Mouse (Mus musculus) stomach, embryonic 16.5 days (tissue): ENCODE measurements around the gene Mta2. TPM values are rescaled to one million over a fixed set of nuclear protein-coding genes. Genes with fewer than 3 reads are reported as not detected.

Source experiments
- ATAC-seq: fragments of 200-750 bp; cut with Nextera tagmentation; 2 replicates; pipeline ENCODE4 v1.8.0; 2017; ENCODE audit warnings: moderate number of reproducible peaks, moderate TSS enrichment; ENCODE audit not compliant: insufficient read depth, low FRiP score
- H3K27ac ChIP-seq: fragments of 300-500 bp; sonication (generic); 2 replicates; pipeline ENCODE4 v1.5.1; 2014; ENCODE audit warnings: low read length
- H3K27me3 ChIP-seq: fragments of 300-500 bp; sonication (generic); 2 replicates; pipeline ENCODE4 v1.6.1; 2014; ENCODE audit warnings: low read length, control low read depth, mixed read lengths; ENCODE audit not compliant: control insufficient read depth, insufficient read depth
- H3K36me3 ChIP-seq: fragments of 300-500 bp; sonication (generic); 2 replicates; pipeline ENCODE4 v1.6.1; 2014; ENCODE audit warnings: low read length; ENCODE audit not compliant: control insufficient read depth, insufficient read depth
- H3K4me1 ChIP-seq: fragments of 300-500 bp; sonication (generic); 2 replicates; pipeline ENCODE4 v1.6.1; 2014; ENCODE audit warnings: low read length, control low read depth, mixed read lengths; ENCODE audit not compliant: control insufficient read depth, insufficient read depth
- H3K4me2 ChIP-seq: fragments of 300-500 bp; sonication (generic); 2 replicates; pipeline ENCODE4 v1.6.1; 2014; ENCODE audit warnings: low read depth, low read length, mixed read lengths
- H3K4me3 ChIP-seq: fragments of 300-500 bp; sonication (generic); replicated peaks from 2 replicates; pipeline ENCODE4 v1.5.1; 2014; ENCODE audit warnings: mild to moderate bottlenecking, low read length
- H3K9ac ChIP-seq: fragments of 300-500 bp; sonication (generic); 2 replicates; pipeline ENCODE4 v1.6.1; 2014; ENCODE audit warnings: low read length
- H3K9me3 ChIP-seq: fragments of 300-500 bp; sonication (generic); replicated peaks from 2 replicates; pipeline ENCODE4 v1.6.1; 2016; ENCODE audit warnings: low read length, control low read depth; ENCODE audit not compliant: control insufficient read depth
- WGBS: fragments of 180-500 bp; shearing (Covaris S2); extraction: QIAGEN DNeasy Blood & Tissue Kit; methylation state at CpG from one replicate; pipeline ENCODE4 v1.1.7; 2014; 5-methylcytosine and 5-hydroxymethylcytosine counted together
- polyA plus RNA-seq: library from polyadenylated mRNA; unstranded; fragments of >200 nt; fragmentation: Nextera tagmentation; extraction: Ambion mirVana; gene quantifications from 2 replicates; pipeline ENCODE4 v1.2.1, GENCODE M21; 2015

Gene Mta2
- polyA plus RNA-seq, 1 experiment from 2014 or later: 149 TPM

DNA sequence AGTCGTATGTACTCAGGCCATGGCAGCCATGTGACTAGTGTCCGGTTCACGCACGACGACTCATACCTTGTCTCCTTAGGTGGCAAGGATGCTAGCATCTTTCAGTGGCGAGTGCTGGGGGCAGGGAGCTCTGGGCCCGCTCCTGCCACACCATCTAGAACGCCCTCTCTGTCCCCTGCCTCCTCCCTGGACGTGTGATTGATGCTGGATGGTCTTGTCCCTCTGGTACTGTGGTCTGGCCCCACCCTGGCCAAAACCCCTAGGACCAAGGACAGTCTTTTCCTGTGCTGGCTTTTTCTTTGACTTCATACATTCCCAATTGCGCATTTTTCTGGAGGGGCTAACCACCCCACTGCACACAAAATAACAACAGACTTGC, 550 bp upstream of the Mta2 start:
- H3K4me2 ChIP-seq: peak overlapping the region; percentile 70
- H3K36me3 ChIP-seq: peaks cover 6% of the 10 kb centered on the region
- no peaks in the 10 kb centered on the region for H3K9me3 ChIP-seq
- peaks cover 24% of the 10 kb centered on the region for H3K4me1 ChIP-seq
- 37% methylated on average over 10 of the region's 10 CpGs for WGBS
- peak overlapping the region; percentile 76 for H3K27ac ChIP-seq
- H3K27me3 ChIP-seq: no peaks in the 10 kb centered on the region
- ATAC-seq: 0 out of 2 replicates have a peak, but pooled peaks have one; percentile 1
- peak overlapping the region; percentile 62 for H3K9ac ChIP-seq
- peak overlapping the region; percentile 99 for H3K4me3 ChIP-seq

GRCm38 (mm10) chr19:8942276-8942964, 745 bp downstream of the Mta2 start:
- Histone ChIP-seq H3K27ac (peak overlapping the region; percentile 99), H3K4me2 (peak overlapping the region; percentile 68), H3K9ac (peak overlapping the region; percentile 100), H3K9me3 (no peaks in the 10 kb centered on the region), H3K4me3 (peak overlapping the region; percentile 99), H3K27me3 (no peaks in the 10 kb centered on the region), H3K36me3 (peaks cover 17% of the 10 kb centered on the region), H3K4me1 (peaks cover 24% of the 10 kb centered on the region)
- ATAC-seq: peak; percentile 51; the same call in 1 of the 2 replicates
- under 1% methylated on average over 46 of the region's 46 CpGs for WGBS

GRCm38 (mm10) chr19:8943047-8943446, 1.4 kb downstream of the Mta2 start:
- no peaks in the 10 kb centered on the region for H3K9me3 ChIP-seq
- H3K4me2 ChIP-seq: peak overlapping the region; percentile 68
- no peak for ATAC-seq
- H3K9ac ChIP-seq: peak overlapping the region; percentile 100
- H3K36me3 ChIP-seq: peaks cover 23% of the 10 kb centered on the region
- peaks cover 24% of the 10 kb centered on the region for H3K4me1 ChIP-seq
- H3K4me3 ChIP-seq: peak overlapping the region; percentile 99
- no peaks in the 10 kb centered on the region for H3K27me3 ChIP-seq
- H3K27ac ChIP-seq: peak overlapping the region; percentile 99; the same call in 1 of the 2 replicates
- 52% methylated on average over 2 of the region's 2 CpGs for WGBS

DNA sequence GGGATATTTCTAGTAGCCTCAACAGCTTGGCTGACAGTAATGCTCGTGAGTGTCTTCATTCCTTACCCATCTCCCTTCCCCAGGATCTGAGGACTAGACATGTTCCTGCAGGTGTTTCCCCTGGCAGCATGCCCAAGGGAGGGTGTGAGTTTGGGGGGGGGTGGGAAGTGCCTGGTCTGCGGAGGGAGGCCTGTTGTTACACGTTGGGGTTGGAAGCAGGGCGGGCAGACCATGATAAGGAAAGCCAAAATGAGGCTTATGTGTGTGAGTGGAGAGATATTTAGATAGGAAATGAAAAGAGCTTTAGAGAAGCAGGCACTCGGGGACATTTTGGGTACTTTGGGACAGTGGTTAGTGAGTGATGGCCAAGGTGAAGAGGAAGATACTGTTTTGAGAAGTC, 2.4 kb downstream of the Mta2 start:
- H3K27ac ChIP-seq: peak overlapping the region; percentile 82
- ATAC-seq: no peak
- peaks cover 32% of the 10 kb centered on the region for H3K36me3 ChIP-seq
- H3K4me3 ChIP-seq: peak overlapping the region; percentile 99
- H3K27me3 ChIP-seq: no peaks in the 10 kb centered on the region
- peak overlapping the region; percentile 68 for H3K4me2 ChIP-seq
- H3K4me1 ChIP-seq: peaks cover 24% of the 10 kb centered on the region
- H3K9me3 ChIP-seq: no peaks in the 10 kb centered on the region
- 24% methylated on average over 5 of the region's 5 CpGs for WGBS
- H3K9ac ChIP-seq: peak overlapping the region; percentile 49

GRCm38 (mm10) chr19:8944750-8945149, 3.1 kb downstream of the Mta2 start:
- peak overlapping the region; percentile 57 for H3K9ac ChIP-seq
- H3K4me3 ChIP-seq: peak overlapping the region; percentile 99
- no peak for ATAC-seq

GRCm38 (mm10) chr19:8945251-8945650, 3.6 kb downstream of the Mta2 start:
- WGBS: 73% methylated on average over 6 of the region's 6 CpGs

More at GRCm38 (mm10) chr19:8944750-8945149, 3.1 kb downstream of the Mta2 start:
- peak overlapping the region; percentile 68 for H3K4me2 ChIP-seq
- H3K4me1 ChIP-seq: peaks cover 24% of the 10 kb centered on the region
- H3K27ac ChIP-seq: peak overlapping the region; percentile 82
- no peaks in the 10 kb centered on the region for H3K9me3 ChIP-seq
- H3K36me3 ChIP-seq: peaks cover 34% of the 10 kb centered on the region
- no peaks in the 10 kb centered on the region for H3K27me3 ChIP-seq
- WGBS: 21% methylated on average over 5 of the region's 5 CpGs

DNA sequence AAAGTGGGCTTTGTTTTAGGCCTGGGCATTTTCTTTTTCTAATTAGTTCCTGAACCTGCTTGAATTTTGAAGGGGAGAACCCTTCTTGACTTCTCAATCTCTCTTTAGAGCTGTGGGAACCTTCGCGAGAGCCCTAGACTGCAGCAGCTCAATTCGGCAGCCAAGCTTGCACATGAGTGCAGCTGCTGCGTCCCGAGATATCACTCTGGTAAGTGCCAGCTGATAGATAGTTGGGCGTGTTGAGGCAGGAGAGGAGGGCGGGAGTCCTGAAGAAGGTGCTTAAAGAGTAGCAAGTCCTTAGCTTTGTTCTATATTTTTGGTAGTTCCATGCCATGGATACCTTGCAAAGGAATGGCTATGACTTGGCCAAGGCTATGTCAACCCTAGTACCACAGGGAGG, 5.3 kb downstream of the Mta2 start:
- Histone ChIP-seq H3K27me3 (no peaks in the 10 kb centered on the region), H3K36me3 (peaks cover 49% of the 10 kb centered on the region)
- WGBS: 81% methylated on average over 7 of the region's 7 CpGs

More at GRCm38 (mm10) chr19:8945251-8945650, 3.6 kb downstream of the Mta2 start:
- peak overlapping the region; percentile 82; the same call in 1 of the 2 replicates for H3K27ac ChIP-seq
- H3K9ac ChIP-seq: peak overlapping the region; percentile 57
- H3K4me2 ChIP-seq: peak overlapping the region; percentile 68
- peak overlapping the region; percentile 99 for H3K4me3 ChIP-seq
- peaks cover 24% of the 10 kb centered on the region for H3K4me1 ChIP-seq
- no peaks in the 10 kb centered on the region for H3K27me3 ChIP-seq
- H3K9me3 ChIP-seq: no peaks in the 10 kb centered on the region
- H3K36me3 ChIP-seq: peaks cover 36% of the 10 kb centered on the region
- no peak for ATAC-seq

GRCm38 (mm10) chr19:8950190-8950589, 8.5 kb downstream of the Mta2 start:
- no peak for ATAC-seq
- 87% methylated on average over 5 of the region's 5 CpGs for WGBS
- no peak overlapping the region for H3K27ac ChIP-seq
- no peaks in the 10 kb centered on the region for H3K27me3 ChIP-seq
- H3K4me1 ChIP-seq: peaks cover 6% of the 10 kb centered on the region
- H3K4me2 ChIP-seq: no peak overlapping the region
- no peaks in the 10 kb centered on the region for H3K9me3 ChIP-seq
- H3K36me3 ChIP-seq: peaks cover 49% of the 10 kb centered on the region
- H3K9ac ChIP-seq: no peak overlapping the region
- H3K4me3 ChIP-seq: no peak overlapping the region

More for the DNA sequence above, 5.3 kb downstream of the Mta2 start:
- H3K9ac ChIP-seq: no peak overlapping the region
- no peak overlapping the region for H3K4me3 ChIP-seq
- ATAC-seq: no peak
- H3K4me1 ChIP-seq: peaks cover 17% of the 10 kb centered on the region
- H3K9me3 ChIP-seq: no peaks in the 10 kb centered on the region
- no peak overlapping the region for H3K27ac ChIP-seq
- no peak overlapping the region for H3K4me2 ChIP-seq

- Histone ChIP-seq H3K27ac (no peak overlapping the region; the same call in 1 of the 2 replicates), H3K36me3 (peaks cover 34% of the 10 kb centered on the region), H3K27me3 (no peaks in the 10 kb centered on the region), H3K4me1 (peaks cover 6% of the 10 kb centered on the region; the same call in 1 of the 2 replicates), H3K4me3 (no peak overlapping the region), H3K4me2 (no peak overlapping the region), H3K9ac (no peak overlapping the region), H3K9me3 (no peaks in the 10 kb centered on the region)
- ATAC-seq: no peak
- 89% methylated on average over 9 of the region's 9 CpGs for WGBS
Measured at GRCm38 (mm10) chr19:8952241-8952640, 10.6 kb downstream of the Mta2 start.
